Mouse (Mus musculus) liver, postnatal 0 days (tissue): ENCODE results near the gene Cacna2d4. TPM values are rescaled to one million over a fixed set of nuclear protein-coding genes. Genes with fewer than 3 reads are reported as not detected.

Experiments used
- ATAC-seq: fragments of 200-750 bp; cut with Nextera tagmentation; 2 replicates; pipeline ENCODE4 v1.8.0; 2017; ENCODE audit warnings: mild to moderate bottlenecking, moderate library complexity
- DNase-seq: peaks from one replicate; pipeline ENCODE4 v3.0.0-alpha.2; 2016
- H3K27ac ChIP-seq: fragments of 300-500 bp; sonication (generic); 2 replicates; pipeline ENCODE4 v1.5.1; 2014; ENCODE audit warnings: antibody characterized with exemption, moderate library complexity, mild to moderate bottlenecking, low read depth
- H3K27me3 ChIP-seq: fragments of 300-500 bp; sonication (generic); 2 replicates; pipeline ENCODE4 v1.6.1; 2014; ENCODE audit warnings: low read length, control low read depth, mixed read lengths; ENCODE audit not compliant: insufficient read depth
- H3K36me3 ChIP-seq: fragments of 300-500 bp; sonication (generic); replicated peaks from 2 replicates; pipeline ENCODE4 v1.6.1; 2014; ENCODE audit warnings: mild to moderate bottlenecking, control low read depth, low read length, moderate library complexity, mixed read lengths; ENCODE audit not compliant: insufficient read depth
- H3K4me1 ChIP-seq: fragments of 300-500 bp; sonication (generic); 2 replicates; pipeline ENCODE4 v1.6.1; 2014; ENCODE audit warnings: antibody characterized with exemption, mild to moderate bottlenecking, control low read depth; ENCODE audit not compliant: insufficient read depth
- H3K4me2 ChIP-seq: fragments of 300-500 bp; sonication (generic); 2 replicates; pipeline ENCODE4 v1.6.1; 2014; ENCODE audit warnings: low read depth, mild to moderate bottlenecking, low read length, moderate library complexity, mixed read lengths
- H3K4me3 ChIP-seq: fragments of 300-500 bp; sonication (generic); 2 replicates; pipeline ENCODE4 v1.5.1; 2014; ENCODE audit warnings: low read depth, low read length
- H3K9ac ChIP-seq: fragments of 300-500 bp; sonication (generic); replicated peaks from 2 replicates; pipeline ENCODE4 v1.6.1; 2014; ENCODE audit warnings: mild to moderate bottlenecking, moderate library complexity
- H3K9me3 ChIP-seq: fragments of 300-500 bp; sonication (generic); 2 replicates; pipeline ENCODE4 v1.6.1; 2016; ENCODE audit warnings: mild to moderate bottlenecking, control low read depth, low read length, mixed read lengths
- CTCF ChIP-seq: sonication (generic); IDR thresholded peaks from 2 replicates; pipeline ENCODE4 v1.5.1; 2016; ENCODE audit warnings: antibody characterized with exemption, low read depth
- EP300 ChIP-seq: IDR thresholded peaks from 2 replicates; pipeline ENCODE4 v1.6.1; 2016; ENCODE audit warnings: antibody characterized with exemption, low read depth, mild to moderate bottlenecking
- WGBS: fragments of 180-500 bp; shearing (Covaris S2); extraction: QIAGEN DNeasy Blood & Tissue Kit; methylation state at CpG from one replicate; pipeline ENCODE4 v1.1.7; 2014; ENCODE audit not compliant: insufficient replicate concordance; 5-methylcytosine and 5-hydroxymethylcytosine counted together
- polyA plus RNA-seq: library from polyadenylated mRNA; unstranded; fragments of >200 nt; fragmentation: Nextera tagmentation; extraction: Ambion mirVana; gene quantifications from 2 replicates; pipeline ENCODE4 v1.2.1, GENCODE M21; 2015

The Cacna2d4 gene
- polyA plus RNA-seq, 1 experiment from 2014 or later: 0.08 TPM

DNA sequence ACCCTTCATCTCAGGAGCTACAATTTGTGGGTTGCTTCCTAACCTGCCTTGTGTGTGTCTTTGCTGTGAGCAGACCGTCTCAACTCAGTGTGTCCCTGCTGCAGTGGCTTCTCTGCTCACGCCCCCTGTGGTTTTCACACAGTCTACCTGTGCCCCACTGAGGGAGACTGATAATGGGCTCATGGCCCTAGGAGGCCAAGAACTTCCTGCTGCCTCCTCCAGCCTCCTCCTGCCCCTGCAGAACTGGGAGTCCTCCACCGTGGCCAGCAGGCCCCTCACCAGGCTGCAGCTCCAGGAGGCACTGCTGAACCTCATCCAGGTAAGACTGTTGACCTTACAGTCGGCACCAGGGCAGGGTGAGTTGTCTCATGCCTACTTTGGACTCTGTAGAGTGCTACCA is 18.7 kb upstream of the Cacna2d4 start:
- Histone ChIP-seq H3K27me3 (no peaks in the 10 kb centered on the region), H3K9me3 (no peaks in the 10 kb centered on the region), H3K4me3 (no peak overlapping the region), H3K36me3 (peaks cover 22% of the 10 kb centered on the region), H3K9ac (no peak overlapping the region), H3K27ac (no peak overlapping the region), H3K4me1 (no peaks in the 10 kb centered on the region), H3K4me2 (no peak overlapping the region)
- ATAC-seq: no peak
- DNase-seq: no peak
- TF ChIP-seq CTCF (no peak), EP300 (no peak)
- 51% methylated on average over 4 of the region's 4 CpGs for WGBS

DNA sequence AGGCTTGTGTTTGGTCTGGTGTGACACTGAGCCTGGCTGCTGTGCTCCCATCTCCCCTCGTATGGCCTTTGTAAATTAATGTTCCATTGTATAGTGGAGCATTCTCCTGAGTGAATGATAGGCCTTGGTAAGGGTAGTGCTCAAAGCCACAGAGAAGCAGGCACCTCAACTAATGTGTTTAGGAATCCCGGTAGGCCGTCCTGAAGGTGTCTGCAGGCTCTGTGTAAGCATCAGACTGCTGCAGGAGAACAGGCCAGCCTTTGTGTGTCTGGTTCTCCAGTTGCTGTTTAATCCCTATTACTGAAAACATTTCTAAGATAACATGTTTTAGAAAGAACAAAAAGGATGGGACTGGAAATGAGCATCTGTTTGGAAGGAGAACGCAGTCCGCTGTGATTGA is 17.7 kb upstream of the Cacna2d4 start:
- no peak for TF ChIP-seq CTCF
- Histone ChIP-seq H3K4me2 (no peak overlapping the region), H3K27me3 (no peaks in the 10 kb centered on the region), H3K4me3 (no peak overlapping the region), H3K9me3 (no peaks in the 10 kb centered on the region), H3K4me1 (no peaks in the 10 kb centered on the region), H3K27ac (no peak overlapping the region), H3K9ac (no peak overlapping the region), H3K36me3 (peaks cover 22% of the 10 kb centered on the region)
- ATAC-seq (no peak), DNase-seq (no peak)
- WGBS: 91% methylated on average over 5 of the region's 5 CpGs

- ATAC-seq (no peak), DNase-seq (no peak)
- TF ChIP-seq CTCF (no peak), EP300 (no peak)
- no peak overlapping the region for H3K9ac ChIP-seq
- no peak overlapping the region for H3K4me3 ChIP-seq
- H3K36me3 ChIP-seq: peaks cover 22% of the 10 kb centered on the region
- H3K4me2 ChIP-seq: no peak overlapping the region
- H3K9me3 ChIP-seq: no peaks in the 10 kb centered on the region
- no peaks in the 10 kb centered on the region for H3K27me3 ChIP-seq
- no peaks in the 10 kb centered on the region for H3K4me1 ChIP-seq
- H3K27ac ChIP-seq: no peak overlapping the region
- WGBS: 83% methylated on average over 15 of the region's 15 CpGs
Observed at GRCm38 (mm10) chr6:119219237-119219870, 17.0 kb upstream of the Cacna2d4 start.

DNA sequence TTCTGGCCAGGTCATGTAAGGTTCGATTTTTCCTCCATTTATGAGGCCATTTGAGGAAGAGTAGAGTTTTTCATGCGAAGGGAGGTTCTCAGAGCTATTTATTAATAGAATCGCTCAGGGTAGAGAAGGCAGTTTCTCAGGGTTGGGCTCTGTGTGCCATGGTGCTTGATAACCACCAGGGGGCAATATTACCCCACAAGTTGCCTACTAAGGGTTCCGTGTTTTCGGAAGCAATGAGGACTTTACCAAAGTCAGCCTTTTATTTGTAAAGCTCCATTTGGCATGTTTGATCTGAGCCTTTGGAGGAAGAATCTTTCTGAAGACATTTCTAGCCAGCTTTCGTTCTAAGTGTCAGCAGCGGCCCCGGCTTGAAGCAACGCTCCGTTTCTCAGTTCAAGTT is 16.0 kb upstream of the Cacna2d4 start:
- Histone ChIP-seq H3K4me1 (no peaks in the 10 kb centered on the region), H3K36me3 (peaks cover 17% of the 10 kb centered on the region), H3K9ac (no peak overlapping the region), H3K27ac (no peak overlapping the region), H3K4me2 (no peak overlapping the region), H3K27me3 (no peaks in the 10 kb centered on the region), H3K4me3 (no peak overlapping the region), H3K9me3 (no peaks in the 10 kb centered on the region)
- DNase-seq: peak; percentile 55
- ATAC-seq: peak; percentile 54; the same call in 1 of the 2 replicates
- 52% methylated on average over 10 of the region's 10 CpGs for WGBS
- TF ChIP-seq EP300 (no peak), CTCF (peak; percentile 89)

- no peaks in the 10 kb centered on the region for H3K27me3 ChIP-seq
Observed at GRCm38 (mm10) chr6:119224451-119225195, 11.7 kb upstream of the Cacna2d4 start.

GRCm38 (mm10) chr6:119225226-119225625 is 11.1 kb upstream of the Cacna2d4 start:
- Histone ChIP-seq H3K9me3 (no peaks in the 10 kb centered on the region), H3K9ac (no peak overlapping the region), H3K36me3 (peaks cover 4% of the 10 kb centered on the region), H3K4me2 (no peak overlapping the region), H3K4me1 (no peaks in the 10 kb centered on the region), H3K27ac (no peak overlapping the region), H3K4me3 (no peak overlapping the region), H3K27me3 (no peaks in the 10 kb centered on the region)
- TF ChIP-seq CTCF (no peak), EP300 (no peak)
- no peak for ATAC-seq
- 80% methylated on average over 12 of the region's 12 CpGs for whole genome bisulfite sequencing
- DNase-seq: no peak

More at GRCm38 (mm10) chr6:119224451-119225195, 11.7 kb upstream of the Cacna2d4 start:
- no peak overlapping the region for H3K27ac ChIP-seq
- H3K4me2 ChIP-seq: no peak overlapping the region
- no peak overlapping the region for H3K9ac ChIP-seq
- H3K4me3 ChIP-seq: no peak overlapping the region
- DNase-seq (no peak), ATAC-seq (no peak)
- 76% methylated on average over 13 of the region's 13 CpGs for WGBS
- H3K36me3 ChIP-seq: peaks cover 4% of the 10 kb centered on the region
- H3K4me1 ChIP-seq: no peaks in the 10 kb centered on the region
- TF ChIP-seq CTCF (no peak), EP300 (no peak)
- no peaks in the 10 kb centered on the region for H3K9me3 ChIP-seq
